Mouse (Mus musculus): ENCODE results near the gene Reg3b.
"Not testable (repeated sequence)": the region's sequence is repeated elsewhere in the genome, so short reads cannot be mapped to it uniquely, and the experiment has no call there.

The Reg3b gene

DNA sequence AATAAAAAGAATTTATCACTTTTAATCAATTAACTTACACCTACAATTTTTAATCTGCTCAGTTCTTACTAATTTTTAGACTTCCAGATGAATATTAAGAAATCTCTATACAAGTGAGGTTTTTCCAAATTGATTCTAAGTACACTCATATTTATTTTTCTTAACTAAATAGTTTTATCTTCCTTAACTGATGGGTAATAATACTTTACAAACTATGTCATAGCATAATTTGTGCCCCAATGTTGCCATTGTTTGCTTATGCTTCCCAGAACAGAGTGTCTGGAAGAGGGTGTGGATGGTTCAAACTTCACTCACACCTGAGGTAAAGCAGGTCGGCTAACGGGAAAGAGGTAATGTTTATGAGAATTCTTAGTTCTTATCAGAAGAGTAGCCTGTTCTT lies at the start of gene Reg3b:
Gene Reg3b (plus strand): TSS at position 301 of the 400 bp plus-strand sequence.
- no peak for DNase-seq

DNA sequence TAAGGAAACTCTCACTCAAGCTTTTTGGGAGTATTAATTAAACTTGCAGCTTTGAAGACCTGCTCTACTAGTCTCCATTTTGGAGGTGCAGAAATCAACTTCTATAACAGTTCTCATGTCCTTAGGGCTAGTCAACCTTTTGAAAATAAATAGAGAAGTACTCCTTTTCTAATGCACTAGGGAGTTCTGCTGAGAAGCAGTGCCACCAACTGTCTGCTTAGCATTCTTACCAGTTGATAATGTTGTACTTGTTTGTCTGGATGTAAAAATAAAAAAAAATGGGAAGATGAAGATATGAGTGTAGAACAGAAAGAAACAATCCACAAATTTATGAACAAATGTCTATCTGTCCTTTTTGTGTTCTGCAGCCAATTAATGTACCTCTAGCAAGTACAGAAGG lies 42.7 kb upstream of the Reg3b start:
- DNase-seq, result no peak

DNA sequence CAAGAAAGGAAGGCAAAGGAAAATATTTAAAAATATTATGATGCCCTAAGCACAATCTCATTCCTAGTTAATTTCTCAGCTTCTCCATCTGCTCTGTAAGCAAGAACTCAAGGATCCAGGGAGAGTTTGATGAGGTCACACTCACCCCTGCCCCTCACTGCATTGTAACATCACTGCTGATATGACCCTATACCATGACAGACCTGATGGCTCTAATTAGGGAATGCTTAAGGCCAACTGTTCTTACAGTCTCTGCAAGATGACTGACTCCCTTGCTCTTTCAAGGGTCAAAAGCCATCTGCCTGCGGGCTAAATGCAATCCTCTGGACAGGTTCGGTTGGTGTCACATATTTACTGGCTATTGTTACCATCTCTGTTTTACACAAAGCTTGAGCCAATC lies 41.3 kb upstream of the Reg3b start:
- DNase-seq, result no peak

DNA sequence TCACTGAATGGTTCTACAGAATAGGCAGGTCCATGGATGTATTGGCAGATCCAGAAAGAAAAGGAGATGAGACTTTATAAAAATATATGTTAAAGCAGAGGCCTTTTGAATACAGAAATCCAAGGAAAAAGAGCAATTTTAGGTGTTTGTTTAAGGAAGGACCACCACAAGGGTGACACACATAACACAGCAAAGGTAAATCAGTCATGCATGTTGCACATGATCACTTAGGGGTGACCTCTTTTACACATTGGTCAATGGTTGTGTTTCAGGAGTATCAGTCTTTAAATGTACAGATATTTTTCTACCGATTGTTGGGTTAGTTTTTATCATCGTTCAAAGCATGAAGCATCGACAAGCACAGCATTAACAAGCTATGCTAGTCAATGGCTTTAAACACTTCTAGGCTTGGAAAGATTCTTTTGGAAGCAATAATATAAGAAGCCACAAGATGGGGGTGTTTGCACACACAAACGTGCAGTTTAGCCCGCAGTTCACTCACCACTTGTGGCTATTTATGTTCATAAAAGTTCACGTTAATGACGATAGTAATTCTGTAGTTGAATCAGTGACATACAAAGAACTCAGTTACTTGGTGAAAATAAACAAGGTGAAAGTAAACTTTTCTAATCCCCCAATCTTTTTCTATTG lies 38.4 kb upstream of the Reg3b start:
- no peak for DNase-seq

DNA sequence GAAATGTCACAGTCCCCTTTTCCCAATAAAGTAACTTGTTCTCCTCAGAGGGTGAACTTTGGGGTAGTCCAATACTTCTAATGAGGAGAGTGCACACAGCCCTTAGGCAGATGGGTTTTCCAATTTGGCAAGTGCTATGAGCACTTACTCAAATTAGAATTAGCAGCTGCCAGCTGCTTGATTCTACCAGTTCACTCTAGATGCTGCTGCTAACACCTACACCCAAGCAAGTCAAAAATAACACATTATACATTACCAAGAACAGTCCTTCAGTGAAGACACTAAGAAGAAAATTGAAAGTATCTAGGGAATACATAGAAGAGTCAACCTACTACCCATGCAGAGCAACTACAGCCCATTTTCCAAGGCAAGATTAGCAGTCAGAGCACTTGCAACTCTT lies 30.2 kb upstream of the Reg3b start:
- DNase-seq, result no peak

DNA sequence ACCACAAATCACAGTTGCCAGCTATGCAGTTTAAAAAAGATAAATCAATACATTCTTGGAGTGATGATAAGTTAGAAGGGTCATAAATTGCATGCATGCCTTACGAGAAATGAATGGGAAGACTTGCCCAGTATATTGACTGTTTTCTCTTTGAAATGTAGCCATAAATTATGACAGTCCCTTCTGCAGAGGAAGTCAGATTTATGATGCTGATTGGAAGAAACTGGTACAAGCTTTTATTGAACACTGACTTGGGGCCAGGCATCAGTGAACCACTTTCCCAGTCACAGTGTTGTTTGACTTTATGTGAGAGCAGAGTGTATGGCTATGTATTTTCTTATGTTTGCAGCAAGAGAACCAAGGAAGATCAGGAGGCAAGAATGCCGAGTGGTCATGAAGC lies 28.8 kb upstream of the Reg3b start:
- no peak for DNase-seq

DNA sequence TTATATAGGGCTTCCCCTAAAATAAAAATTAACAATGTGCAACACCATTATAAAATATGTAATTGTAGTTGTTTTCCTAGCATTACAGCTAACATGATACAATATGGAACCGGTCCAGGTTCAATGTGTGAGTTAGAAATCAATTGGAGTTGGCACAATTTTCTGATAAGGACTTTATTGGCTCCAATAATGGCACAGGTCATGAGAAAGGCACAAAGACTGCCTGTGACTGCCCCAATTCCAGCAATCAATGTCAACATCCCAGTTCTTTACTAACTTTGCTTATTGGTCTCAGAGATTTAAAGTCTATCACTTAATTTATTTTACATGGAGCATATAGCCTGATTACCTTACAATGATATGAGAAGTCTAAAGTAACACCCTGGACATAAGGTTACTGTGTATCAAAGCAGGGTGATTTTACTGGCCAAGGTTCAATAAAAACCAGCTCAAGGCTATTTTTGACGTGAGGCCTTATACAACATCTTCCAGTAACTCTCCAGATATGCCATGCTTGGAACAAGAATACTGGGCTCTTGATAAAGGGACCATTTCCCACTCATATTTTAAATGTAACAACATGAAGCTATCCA lies 8.4 kb upstream of the Reg3b start:
- no peak for DNase-seq

DNA sequence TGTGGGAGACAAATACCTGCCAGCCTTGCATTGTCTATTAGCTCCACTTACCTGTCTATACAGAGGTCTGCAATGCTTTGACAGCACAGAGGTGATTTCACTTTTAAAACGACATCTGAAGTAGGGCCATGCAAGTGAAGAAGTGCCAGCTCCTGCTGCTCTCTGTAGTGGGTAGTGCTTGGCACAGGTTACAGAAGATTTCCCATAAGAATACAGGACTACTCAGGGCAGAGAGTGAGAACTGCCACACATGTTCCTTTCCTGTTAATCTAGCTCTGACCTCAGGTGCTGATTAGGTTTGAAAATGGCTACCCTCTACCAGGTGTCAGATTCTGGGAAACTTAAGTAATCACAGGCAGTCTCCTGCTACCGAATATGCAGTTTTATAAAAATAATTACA lies 8.3 kb downstream of the Reg3b start, which contains the start of gene Reg3d:
Gene Reg3d (minus strand): TSS at position 101 of the 400 bp plus-strand sequence.
- DNase-seq, result no peak

DNA sequence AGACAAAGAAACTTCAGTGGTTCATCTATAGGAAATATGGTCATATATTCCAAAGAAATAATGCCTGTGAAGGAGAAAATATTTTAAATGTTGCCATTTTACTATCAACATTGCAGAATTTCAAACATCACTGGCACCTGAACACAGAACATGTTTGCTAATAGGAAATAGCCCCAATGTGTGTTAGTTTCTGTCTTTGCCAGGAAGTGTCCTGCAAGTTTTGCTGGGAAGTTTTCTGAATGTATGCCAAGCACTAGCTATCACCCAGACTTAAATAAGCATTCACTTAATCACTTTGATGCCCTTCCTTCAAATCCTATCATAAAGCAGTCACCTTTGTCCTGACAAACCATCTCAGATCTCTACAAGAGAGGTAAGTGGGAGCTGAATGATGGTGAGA lies 10.0 kb downstream of the Reg3b start, which contains the start of gene Reg3a:
Gene Reg3a (plus strand): TSS at position 301 of the 400 bp plus-strand sequence.
- no peak for DNase-seq

DNA sequence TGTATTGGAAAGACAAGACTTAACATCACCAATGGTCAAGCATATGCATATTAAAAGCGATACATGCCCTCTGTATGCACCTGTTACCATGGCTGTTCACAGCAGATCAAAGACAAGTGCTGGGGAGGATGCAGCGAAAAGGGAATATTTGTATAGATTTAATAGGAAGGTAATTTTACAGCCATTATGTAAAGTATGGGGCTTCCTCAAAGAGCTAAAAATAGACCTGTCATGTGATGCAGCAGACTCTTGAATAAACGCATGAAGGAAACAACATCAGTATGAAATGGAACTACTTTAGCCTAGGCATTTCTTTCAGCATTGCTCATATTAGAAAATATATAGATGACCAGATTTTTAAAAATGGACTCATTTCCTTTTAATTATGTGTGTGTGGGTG lies 15.2 kb downstream of the Reg3b start:
- DNase-seq, result no peak

DNA sequence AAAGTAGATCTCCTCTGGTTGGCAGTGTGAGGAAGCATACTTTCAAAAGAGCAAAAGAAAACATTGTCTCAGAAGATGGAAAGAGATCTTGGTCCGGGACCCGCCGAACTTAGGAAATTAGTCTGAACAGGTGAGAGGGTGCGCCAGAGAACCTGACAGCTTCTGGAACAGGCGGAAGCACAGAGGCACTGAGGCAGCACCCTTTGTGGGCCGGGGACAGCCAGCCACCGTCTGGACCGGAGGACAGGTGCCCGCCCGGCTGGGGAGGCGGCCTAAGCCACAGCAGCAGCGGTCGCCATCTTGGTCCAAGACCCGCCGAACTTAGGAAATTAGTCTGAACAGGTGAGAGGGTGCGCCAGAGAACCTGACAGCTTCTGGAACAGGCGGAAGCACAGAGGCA lies 24.9 kb downstream of the Reg3b start, which contains the start of gene Reg2:
Gene Reg2 (plus strand): TSS at position 301 of the 400 bp plus-strand sequence.
- not testable (repeated sequence) for DNase-seq

DNA sequence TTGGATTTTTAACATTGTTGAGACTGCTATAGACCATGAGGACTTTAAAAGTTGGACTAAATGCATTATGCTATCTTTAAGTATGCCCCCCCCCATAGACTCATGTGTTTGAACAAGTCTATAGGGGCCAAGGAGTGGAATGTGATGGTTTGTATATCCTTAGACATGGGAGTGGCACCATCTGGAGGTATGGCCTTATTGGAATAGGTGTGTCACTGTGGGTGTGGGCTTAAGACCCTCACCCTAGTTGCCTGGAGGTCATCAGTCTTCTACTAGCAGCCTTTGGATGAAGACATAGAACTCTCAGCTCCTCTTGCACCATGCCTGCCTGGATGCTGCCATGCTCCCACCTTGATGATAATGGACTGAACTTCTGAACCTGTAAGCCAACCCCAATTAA lies 52.0 kb downstream of the Reg3b start, which contains the start of gene Reg1:
Gene Reg1 (plus strand): TSS at position 301 of the 400 bp plus-strand sequence.
- not testable (repeated sequence) for DNase-seq

Data from liver (tissue).